Mouse (Mus musculus) heart, embryonic 16.5 days (tissue): ENCODE results near the gene Map4k5. TPM values are rescaled to one million over a fixed set of nuclear protein-coding genes. Genes with fewer than 3 reads are reported as not detected.
A peak's percentile ranks its signal among the peaks of the same experiment; 100 is the strongest.

Experiments used
- ATAC-seq: fragments of 200-750 bp; cut with Nextera tagmentation; replicated peaks from 2 replicates; pipeline ENCODE4 v1.8.0; 2017; ENCODE audit warnings: moderate number of reproducible peaks; ENCODE audit not compliant: insufficient read depth, low FRiP score; ENCODE audit errors: extremely low read depth
- H3K27ac ChIP-seq: fragments of 300-500 bp; sonication (generic); 2 replicates; pipeline ENCODE4 v1.5.1; 2014; ENCODE audit warnings: mild to moderate bottlenecking, low read length, control low read depth, moderate library complexity
- H3K27me3 ChIP-seq: fragments of 300-500 bp; sonication (generic); 2 replicates; pipeline ENCODE4 v1.6.1; 2014; ENCODE audit warnings: low read length, mixed read lengths; ENCODE audit not compliant: control insufficient read depth, insufficient read depth
- H3K36me3 ChIP-seq: fragments of 300-500 bp; sonication (generic); 2 replicates; pipeline ENCODE4 v1.6.1; 2014; ENCODE audit not compliant: control insufficient read depth, insufficient read depth
- H3K4me1 ChIP-seq: fragments of 300-500 bp; sonication (generic); 2 replicates; pipeline ENCODE4 v1.6.1; 2014; ENCODE audit warnings: low read length, mixed read lengths; ENCODE audit not compliant: control insufficient read depth, insufficient read depth
- H3K4me2 ChIP-seq: fragments of 300-500 bp; sonication (generic); 2 replicates; pipeline ENCODE4 v1.6.1; 2014; ENCODE audit warnings: low read depth, mild to moderate bottlenecking, control low read depth, low read length
- H3K4me3 ChIP-seq: fragments of 300-500 bp; sonication (generic); 2 replicates; pipeline ENCODE4 v1.5.1; 2014; ENCODE audit warnings: mild to moderate bottlenecking, control low read depth, low read length
- H3K9ac ChIP-seq: fragments of 300-500 bp; sonication (generic); 2 replicates; pipeline ENCODE4 v1.6.1; 2014; ENCODE audit warnings: low read length, control low read depth
- H3K9me3 ChIP-seq: fragments of 300-500 bp; sonication (generic); replicated peaks from 2 replicates; pipeline ENCODE4 v1.6.1; 2016; ENCODE audit warnings: low read length; ENCODE audit not compliant: control insufficient read depth
- WGBS: fragments of 180-500 bp; shearing (Covaris S2); extraction: QIAGEN DNeasy Blood & Tissue Kit; methylation state at CpG from one replicate; pipeline ENCODE4 v1.1.7; 2014; 5-methylcytosine and 5-hydroxymethylcytosine counted together
- polyA plus RNA-seq: library from polyadenylated mRNA; unstranded; fragments of >200 nt; fragmentation: Nextera tagmentation; extraction: Ambion mirVana; gene quantifications from 2 replicates; pipeline ENCODE4 v1.2.1, GENCODE M21; 2015

Gene Map4k5
- polyA plus RNA-seq, 1 experiment from 2014 or later: 25.2 TPM

DNA sequence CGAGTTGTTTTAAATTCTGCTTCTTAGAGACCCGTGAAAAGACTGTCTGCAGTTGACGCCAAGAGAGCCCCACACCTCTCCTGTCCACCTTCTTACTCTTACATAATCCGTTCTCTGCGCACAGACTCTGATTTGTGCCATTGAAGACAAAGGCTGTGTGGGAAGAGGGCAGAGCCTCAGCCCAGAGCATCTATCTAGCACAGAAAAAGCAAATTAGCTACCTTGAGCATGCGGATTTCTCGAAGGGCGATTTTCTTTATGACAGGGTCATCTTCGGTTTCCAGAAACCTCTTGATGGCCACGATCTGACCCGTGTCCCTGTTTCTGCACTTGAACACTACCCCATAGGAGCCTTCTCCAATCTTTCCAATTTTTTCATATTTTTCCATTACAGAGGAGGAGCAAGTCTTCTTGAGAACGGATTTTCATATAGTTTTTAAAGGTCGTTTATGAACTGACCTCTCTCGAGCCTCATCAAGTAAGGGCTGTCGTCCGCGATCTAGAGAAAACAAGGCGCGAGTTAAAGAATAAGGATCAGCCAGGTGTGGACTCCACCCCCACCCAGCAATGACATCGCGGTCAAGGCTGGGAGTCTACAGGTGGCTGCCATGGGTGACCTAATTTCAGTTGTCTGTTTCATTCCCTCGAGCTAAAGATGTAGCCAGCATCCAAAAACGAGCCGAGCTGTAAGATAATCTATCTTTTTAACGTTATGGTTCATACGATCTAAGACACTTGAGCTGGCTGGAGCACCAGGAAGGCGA, 103.1 kb downstream of the Map4k5 start:
- H3K27me3 ChIP-seq: no peaks in the 10 kb centered on the region; the same call in 1 of the 2 replicates
- H3K4me3 ChIP-seq: peak overlapping the region; percentile 65
- 42% methylated on average over 27 of the region's 27 CpGs for WGBS
- peak overlapping the region; percentile 73 for H3K9ac ChIP-seq
- peak overlapping the region; percentile 91 for H3K4me2 ChIP-seq
- no peak overlapping the region for H3K27ac ChIP-seq
- peaks cover 4% of the 10 kb centered on the region for H3K4me1 ChIP-seq
- H3K36me3 ChIP-seq: no peaks in the 10 kb centered on the region
- H3K9me3 ChIP-seq: no peaks in the 10 kb centered on the region
- 0 out of 2 replicates have a peak, but pooled peaks have one; percentile 25 for ATAC-seq

DNA sequence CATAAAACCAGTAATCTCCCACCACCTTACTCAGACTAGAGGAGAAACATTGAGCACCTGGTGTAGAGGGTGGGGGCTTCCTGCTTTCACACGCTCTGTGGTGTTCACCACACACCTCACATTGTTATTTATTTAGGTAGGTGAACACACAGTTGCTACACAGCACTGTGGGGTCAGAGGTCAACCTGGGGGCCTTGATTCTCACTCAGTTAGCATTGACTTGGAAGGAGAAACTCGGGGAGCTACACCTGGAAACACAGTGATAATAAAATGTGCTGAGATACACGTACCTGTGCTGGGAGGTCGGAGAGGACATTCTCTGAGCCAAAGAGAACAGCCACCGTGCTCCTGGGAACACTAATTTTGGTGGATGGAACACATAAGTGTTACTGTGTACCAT, 104.6 kb downstream of the Map4k5 start:
- no peaks in the 10 kb centered on the region; the same call in 1 of the 2 replicates for H3K27me3 ChIP-seq
- no peak for ATAC-seq
- no peak overlapping the region for H3K9ac ChIP-seq
- no peaks in the 10 kb centered on the region for H3K9me3 ChIP-seq
- H3K4me3 ChIP-seq: no peak overlapping the region
- H3K4me1 ChIP-seq: peaks cover 4% of the 10 kb centered on the region
- no peak overlapping the region for H3K4me2 ChIP-seq
- no peak overlapping the region for H3K27ac ChIP-seq
- no peaks in the 10 kb centered on the region for H3K36me3 ChIP-seq
- 84% methylated on average over 5 of the region's 5 CpGs for WGBS

DNA sequence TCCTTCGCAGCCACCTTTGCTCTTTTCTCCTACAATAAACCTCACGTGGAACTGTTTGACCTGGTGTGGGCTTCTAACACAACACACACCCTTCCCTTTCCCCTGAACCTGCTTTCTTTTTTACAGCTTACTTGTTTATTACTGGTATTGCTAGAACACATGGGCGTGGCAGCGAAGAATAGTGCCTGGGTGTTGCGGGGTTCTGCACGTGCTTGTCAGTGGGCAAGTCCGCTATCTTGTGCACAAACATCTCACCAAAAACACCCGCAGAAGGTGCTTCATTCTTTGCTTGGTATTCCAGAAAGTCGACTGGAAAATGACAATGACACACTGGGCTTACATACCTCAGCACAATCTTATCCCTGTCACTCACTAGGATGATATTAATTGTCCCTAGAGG, 107.5 kb downstream of the Map4k5 start:
- H3K9me3 ChIP-seq: no peaks in the 10 kb centered on the region
- ATAC-seq: no peak
- 86% methylated on average over 9 of the region's 9 CpGs for WGBS
- no peaks in the 10 kb centered on the region for H3K36me3 ChIP-seq
- H3K4me3 ChIP-seq: no peak overlapping the region
- peaks cover 8% of the 10 kb centered on the region for H3K4me1 ChIP-seq
- H3K27me3 ChIP-seq: no peaks in the 10 kb centered on the region
- H3K4me2 ChIP-seq: no peak overlapping the region
- no peak overlapping the region for H3K27ac ChIP-seq
- H3K9ac ChIP-seq: no peak overlapping the region

DNA sequence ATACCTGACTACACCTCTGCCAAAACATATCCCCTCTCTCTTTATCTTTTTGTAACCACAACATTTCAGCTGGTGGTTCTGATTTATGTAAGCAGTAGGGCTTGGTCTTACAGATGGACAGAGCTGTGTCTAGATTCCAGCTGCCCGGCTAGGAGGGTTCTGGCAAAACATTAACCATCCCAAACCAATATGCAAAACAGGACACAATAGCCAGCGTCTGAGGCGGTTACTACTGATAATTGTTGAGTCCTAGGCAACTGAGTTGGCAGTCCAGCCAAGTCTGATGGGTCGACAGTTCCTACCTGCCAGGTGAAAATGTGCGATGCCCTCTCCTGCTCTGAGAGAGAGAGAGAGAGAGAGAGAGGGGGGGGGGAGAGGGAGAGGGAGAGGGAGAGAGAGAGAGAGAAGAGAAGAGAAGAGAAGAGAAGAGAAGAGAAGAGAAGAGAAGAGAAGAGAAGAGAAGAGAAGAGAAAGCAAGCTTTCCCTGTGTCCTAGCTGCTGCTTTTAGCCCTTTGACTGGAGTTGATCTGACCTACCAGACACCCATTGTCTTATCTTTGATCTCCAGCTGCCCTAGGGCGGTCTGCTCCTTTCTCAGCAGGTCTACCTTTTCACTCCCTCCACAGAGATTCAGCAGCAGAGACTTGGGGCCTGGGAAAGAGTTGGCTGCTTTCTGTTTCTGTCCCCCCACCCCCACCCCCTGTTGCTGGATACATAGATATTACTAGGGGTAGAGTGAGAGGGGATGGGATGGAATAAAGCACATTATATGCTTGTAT, 109.6 kb downstream of the Map4k5 start:
- H3K9ac ChIP-seq: no peak overlapping the region
- no peak overlapping the region for H3K27ac ChIP-seq
- 59% methylated on average over 6 of the region's 6 CpGs for WGBS
- H3K9me3 ChIP-seq: no peaks in the 10 kb centered on the region
- H3K4me2 ChIP-seq: no peak overlapping the region
- no peak overlapping the region for H3K4me3 ChIP-seq
- no peaks in the 10 kb centered on the region for H3K36me3 ChIP-seq
- no peak for ATAC-seq
- no peaks in the 10 kb centered on the region for H3K27me3 ChIP-seq
- H3K4me1 ChIP-seq: peaks cover 8% of the 10 kb centered on the region

DNA sequence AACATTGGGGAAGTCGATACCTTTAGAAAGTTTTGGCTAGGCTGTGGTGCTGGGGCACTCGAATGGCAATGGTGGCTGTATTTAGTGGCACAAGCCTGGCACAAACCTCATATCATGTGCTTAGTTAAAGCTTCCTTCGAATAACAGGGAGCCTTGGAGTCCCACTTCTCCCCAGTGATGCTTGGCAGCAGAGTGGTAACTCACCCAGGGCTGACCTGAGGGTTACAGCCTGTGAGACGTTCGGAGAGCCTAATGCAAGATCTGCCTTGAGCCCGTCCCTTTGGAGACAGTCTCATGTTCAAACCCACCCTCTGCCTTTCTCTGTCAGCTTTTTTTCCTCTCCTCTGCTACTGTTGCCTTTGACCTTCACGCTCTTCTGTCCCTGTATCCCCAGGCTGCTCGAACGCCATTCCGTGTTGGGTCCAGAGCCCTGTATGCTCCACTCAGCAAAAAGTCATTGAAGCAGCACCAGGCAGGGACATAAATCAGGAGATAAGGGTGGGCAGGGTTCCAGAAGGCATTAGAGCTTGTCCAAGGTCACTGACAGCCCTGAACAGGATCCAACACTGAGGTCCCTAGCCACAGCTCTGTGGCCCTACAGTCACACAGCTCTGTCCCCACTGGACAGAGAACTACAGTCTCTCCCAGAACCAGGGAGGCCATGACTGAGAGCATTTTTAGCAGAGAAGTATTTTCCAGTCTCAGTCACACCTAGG, 110.9 kb downstream of the Map4k5 start:
- H3K36me3 ChIP-seq: no peaks in the 10 kb centered on the region
- peak overlapping the region; percentile 74 for H3K27ac ChIP-seq
- no peak overlapping the region for H3K9ac ChIP-seq
- H3K9me3 ChIP-seq: no peaks in the 10 kb centered on the region
- H3K4me2 ChIP-seq: no peak overlapping the region
- H3K4me3 ChIP-seq: no peak overlapping the region
- H3K27me3 ChIP-seq: no peaks in the 10 kb centered on the region
- H3K4me1 ChIP-seq: peaks cover 13% of the 10 kb centered on the region
- 53% methylated on average over 10 of the region's 10 CpGs for WGBS
- ATAC-seq: peak; percentile 79

DNA sequence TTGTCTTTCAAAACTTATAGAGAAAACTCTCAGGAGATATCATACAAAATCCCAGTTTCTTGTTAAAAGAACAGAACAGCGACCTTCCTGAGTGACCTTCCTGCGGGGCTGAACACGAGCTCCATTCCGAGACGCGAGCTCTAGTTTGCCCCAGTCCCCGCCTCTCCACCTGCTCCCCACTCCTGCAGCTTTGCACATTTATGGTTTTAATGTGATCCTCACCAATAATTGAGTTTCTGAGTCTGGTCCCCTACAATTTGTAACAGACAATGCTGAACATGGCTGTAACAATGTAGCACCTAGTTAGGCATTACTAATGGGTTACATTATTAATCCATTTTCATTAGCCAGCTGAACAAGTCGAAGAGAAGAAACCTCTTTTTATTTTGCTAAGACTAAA, 111.5 kb downstream of the Map4k5 start:
- no peak overlapping the region for H3K9ac ChIP-seq
- no peak for ATAC-seq
- H3K9me3 ChIP-seq: no peaks in the 10 kb centered on the region
- H3K27me3 ChIP-seq: no peaks in the 10 kb centered on the region
- 86% methylated on average over 8 of the region's 8 CpGs for WGBS
- no peak overlapping the region for H3K4me2 ChIP-seq
- H3K27ac ChIP-seq: no peak overlapping the region
- no peak overlapping the region for H3K4me3 ChIP-seq
- peaks cover 19% of the 10 kb centered on the region for H3K4me1 ChIP-seq
- H3K36me3 ChIP-seq: no peaks in the 10 kb centered on the region

DNA sequence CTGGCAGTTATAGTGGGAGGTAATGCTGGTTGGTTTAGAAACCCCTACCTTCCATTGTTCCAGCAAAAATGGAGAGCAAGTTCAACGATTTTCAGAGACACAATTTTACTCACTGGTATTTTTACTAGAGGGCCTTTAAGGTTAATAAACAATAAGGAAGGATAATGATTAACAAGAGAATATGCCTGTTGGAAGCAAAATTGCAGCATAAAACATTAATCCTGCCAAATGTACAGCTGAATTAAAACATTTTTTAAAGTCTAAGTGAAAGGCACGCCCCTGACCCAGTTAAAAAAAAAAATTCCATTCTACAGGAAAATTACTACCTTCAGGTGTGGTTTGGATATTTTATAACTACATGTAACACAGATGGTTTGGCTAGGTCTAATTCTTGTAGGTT, 115.0 kb downstream of the Map4k5 start:
- WGBS: 80% methylated on average over 2 of the region's 2 CpGs

DNA sequence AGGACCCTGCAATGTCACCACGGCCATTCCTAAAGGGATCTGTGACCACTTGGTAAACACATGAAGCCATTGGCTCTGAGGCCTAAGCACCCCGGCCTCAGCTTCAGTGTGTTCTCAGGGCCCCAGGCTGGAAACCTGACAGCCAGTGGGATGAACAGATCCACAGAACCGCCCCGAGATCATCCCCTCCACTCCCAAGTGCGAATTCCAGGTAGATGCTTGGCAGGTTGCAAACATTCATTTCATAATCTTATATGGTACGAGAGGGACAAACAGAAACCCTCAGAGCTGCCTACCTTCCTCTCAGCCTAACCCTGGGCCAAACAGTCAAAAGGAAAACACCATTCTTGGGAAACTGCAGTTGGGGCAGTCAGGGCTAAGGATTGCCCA, 115.7 kb downstream of the Map4k5 start:
- 80% methylated on average over 6 of the region's 6 CpGs for WGBS
- no peak for ATAC-seq

More for the DNA sequence above, 115.0 kb downstream of the Map4k5 start:
- no peaks in the 10 kb centered on the region for H3K36me3 ChIP-seq
- H3K9ac ChIP-seq: no peak overlapping the region
- no peak overlapping the region for H3K27ac ChIP-seq
- H3K4me3 ChIP-seq: no peak overlapping the region
- ATAC-seq: no peak
- peaks cover 21% of the 10 kb centered on the region for H3K4me1 ChIP-seq
- H3K4me2 ChIP-seq: no peak overlapping the region
- H3K9me3 ChIP-seq: no peaks in the 10 kb centered on the region
- H3K27me3 ChIP-seq: no peaks in the 10 kb centered on the region

More for the DNA sequence above, 115.7 kb downstream of the Map4k5 start:
- Histone ChIP-seq H3K36me3 (no peaks in the 10 kb centered on the region), H3K4me1 (peaks cover 19% of the 10 kb centered on the region), H3K9ac (no peak overlapping the region), H3K27ac (no peak overlapping the region), H3K4me2 (no peak overlapping the region), H3K27me3 (no peaks in the 10 kb centered on the region), H3K4me3 (no peak overlapping the region), H3K9me3 (no peaks in the 10 kb centered on the region)
